Mouse (Mus musculus) heart, embryonic 14.5 days (tissue): ENCODE measurements around the gene Rimkla. TPM values are rescaled to one million over a fixed set of nuclear protein-coding genes. Genes with fewer than 3 reads are reported as not detected.

Source experiments
- ATAC-seq: fragments of 200-750 bp; cut with Nextera tagmentation; 2 replicates; pipeline ENCODE4 v1.8.0; 2017; ENCODE audit warnings: low read depth, moderate TSS enrichment; ENCODE audit not compliant: insufficient number of reproducible peaks, insufficient read depth, low FRiP score
- H3K27ac ChIP-seq, 2 experiments: fragments of 200-500 bp in 1 of 2; fragments of 300-500 bp in 1 of 2; sonication (generic) in 1 of 2; replicated peaks in 1 of 2; 2 replicates each; pipeline ENCODE4 v1.5.1; 2012 to 2014; ENCODE audit warnings: low read depth in 2 of 2, low read length in 2 of 2, control low read depth in 1 of 2, mild to moderate bottlenecking in 1 of 2, mixed read lengths in 1 of 2; ENCODE audit not compliant: control insufficient read depth in 1 of 2, insufficient read depth in 1 of 2
- H3K27me3 ChIP-seq: fragments of 300-500 bp; sonication (generic); 2 replicates; pipeline ENCODE4 v1.6.1; 2014; ENCODE audit warnings: mild to moderate bottlenecking, low read length, control low read depth; ENCODE audit not compliant: control insufficient read depth, insufficient read depth
- H3K36me3 ChIP-seq: fragments of 300-500 bp; sonication (generic); 2 replicates; pipeline ENCODE4 v1.6.1; 2014; ENCODE audit warnings: mild to moderate bottlenecking, control low read depth, low read length, mixed read lengths; ENCODE audit not compliant: control insufficient read depth, insufficient read depth
- H3K4me1 ChIP-seq, 2 experiments: fragments of 200-500 bp in 1 of 2; fragments of 300-500 bp in 1 of 2; sonication (generic) in 1 of 2; 2 replicates each; pipeline ENCODE4 v1.6.1; 2012 to 2014; ENCODE audit warnings: low read length in 2 of 2, control low read depth in 1 of 2, mixed read lengths in 1 of 2; ENCODE audit not compliant: control insufficient read depth in 2 of 2, insufficient read depth in 2 of 2
- H3K4me2 ChIP-seq: fragments of 300-500 bp; sonication (generic); 2 replicates; pipeline ENCODE4 v1.6.1; 2014; ENCODE audit warnings: mild to moderate bottlenecking, low read length
- H3K4me3 ChIP-seq, 2 experiments: fragments of 200-500 bp in 1 of 2; fragments of 300-500 bp in 1 of 2; sonication (generic) in 1 of 2; 2 replicates each; pipeline ENCODE4 v1.5.1; 2012 to 2014; ENCODE audit warnings: low read length in 2 of 2, mild to moderate bottlenecking in 2 of 2, control low read depth in 1 of 2, low read depth in 1 of 2, moderate library complexity in 1 of 2; ENCODE audit not compliant: control insufficient read depth in 1 of 2, insufficient read depth in 1 of 2
- H3K9ac ChIP-seq: fragments of 300-500 bp; sonication (generic); 2 replicates; pipeline ENCODE4 v1.6.1; 2014; ENCODE audit warnings: mild to moderate bottlenecking, low read length
- H3K9me3 ChIP-seq: fragments of 300-500 bp; sonication (generic); 2 replicates; pipeline ENCODE4 v1.6.1; 2016; ENCODE audit warnings: low read length, control low read depth; ENCODE audit not compliant: control insufficient read depth
- WGBS: fragments of 180-500 bp; shearing (Covaris S2); extraction: QIAGEN DNeasy Blood & Tissue Kit; methylation state at CpG from one replicate; pipeline ENCODE4 v1.1.7; 2014; 5-methylcytosine and 5-hydroxymethylcytosine counted together
- polyA plus RNA-seq: library from polyadenylated mRNA; unstranded; fragments of >200 nt; fragmentation: Nextera tagmentation; extraction: Ambion mirVana; gene quantifications from 2 replicates; pipeline ENCODE4 v1.2.1, GENCODE M21; 2014

The Rimkla gene
- polyA plus RNA-seq, 1 experiment from 2014 or later: 5.7 TPM

GRCm38 (mm10) chr4:119430678-119431077 is 61.8 kb downstream of the Rimkla start:
- H3K4me3 ChIP-seq: no peak overlapping the region
- no peaks in the 10 kb centered on the region for H3K27me3 ChIP-seq
- H3K27ac ChIP-seq: no peak overlapping the region
- H3K4me1 ChIP-seq: no peaks in the 10 kb centered on the region
- H3K9me3 ChIP-seq: peaks cover under 1% of the 10 kb centered on the region; the same call in 1 of the 2 replicates
- H3K36me3 ChIP-seq: no peaks in the 10 kb centered on the region
- ATAC-seq: no peak
- H3K9ac ChIP-seq: no peak overlapping the region
- 27% methylated on average over 5 of the region's 5 CpGs for WGBS
- H3K4me2 ChIP-seq: peak overlapping the region; percentile 22

DNA sequence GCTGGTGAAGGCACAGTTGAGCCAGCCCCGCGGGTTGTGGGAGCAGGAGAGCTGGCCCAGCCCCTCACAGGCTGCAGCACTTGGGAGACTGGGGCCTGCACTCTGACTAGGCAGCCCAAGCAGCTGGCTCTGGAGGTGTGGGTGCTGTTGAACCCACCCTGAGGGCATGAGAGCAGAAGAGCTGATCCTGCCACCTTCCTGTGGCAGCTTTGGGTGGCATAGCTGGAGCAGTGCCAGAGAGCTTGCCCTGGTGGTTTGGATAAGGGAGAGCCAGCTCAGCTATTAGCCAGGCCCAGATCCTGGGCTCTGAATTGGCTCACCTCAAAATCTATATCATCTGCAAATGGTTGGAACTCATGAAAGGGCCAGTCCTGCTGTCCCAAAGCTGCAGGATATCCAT is 64.7 kb downstream of the Rimkla start:
- ATAC-seq: no peak
- H3K4me2 ChIP-seq: no peak overlapping the region
- no peaks in the 10 kb centered on the region for H3K36me3 ChIP-seq
- no peak overlapping the region for H3K27ac ChIP-seq
- peaks cover 4 to 7% of the 10 kb centered on the region in 2 experiments for H3K4me1 ChIP-seq
- 46% methylated on average over 2 of the region's 2 CpGs for WGBS
- no peaks in the 10 kb centered on the region for H3K27me3 ChIP-seq
- no peaks in the 10 kb centered on the region for H3K9me3 ChIP-seq
- no peak overlapping the region for H3K9ac ChIP-seq
- H3K4me3 ChIP-seq: no peak overlapping the region

- 53% methylated on average over 2 of the region's 2 CpGs for WGBS
- no peak for ATAC-seq
- Histone ChIP-seq H3K27me3 (no peaks in the 10 kb centered on the region), H3K36me3 (no peaks in the 10 kb centered on the region), H3K9me3 (no peaks in the 10 kb centered on the region), H3K4me1 (peaks cover 8 to 17% of the 10 kb centered on the region in 2 experiments), H3K27ac (no peak overlapping the region), H3K4me2 (no peak overlapping the region), H3K4me3 (no peak overlapping the region), H3K9ac (no peak overlapping the region)
Observed at GRCm38 (mm10) chr4:119425601-119426000, 66.8 kb downstream of the Rimkla start.

GRCm38 (mm10) chr4:119425077-119425476 is 67.4 kb downstream of the Rimkla start:
- Histone ChIP-seq H3K9ac (no peak overlapping the region), H3K36me3 (no peaks in the 10 kb centered on the region), H3K27ac (no peak overlapping the region), H3K27me3 (no peaks in the 10 kb centered on the region), H3K9me3 (no peaks in the 10 kb centered on the region), H3K4me3 (no peak overlapping the region), H3K4me1 (peaks cover 8 to 17% of the 10 kb centered on the region in 2 experiments), H3K4me2 (no peak overlapping the region)
- 71% methylated on average over 2 of the region's 2 CpGs for WGBS
- no peak for ATAC-seq

- WGBS: under 1% methylated on average over 50 of the region's 52 CpGs
- H3K27ac ChIP-seq: peak within 1 kb of the TSS; percentile 85 to 94
- H3K9ac ChIP-seq: peak within 1 kb of the TSS; percentile 85
- H3K27me3 ChIP-seq: no peaks in the 10 kb centered on the region
- peaks cover 8 to 29% of the 10 kb centered on the region in 2 experiments for H3K4me1 ChIP-seq
- no peaks in the 10 kb centered on the region for H3K36me3 ChIP-seq
- H3K9me3 ChIP-seq: no peaks in the 10 kb centered on the region
- H3K4me3 ChIP-seq: peak within 1 kb of the TSS; percentile 57 to 85
- peak; percentile 92 for ATAC-seq
- peak within 1 kb of the TSS; percentile 90 for H3K4me2 ChIP-seq
Observed at GRCm38 (mm10) chr4:119422294-119422964, 70.0 kb downstream of the Rimkla start, which contains the start of the genes Ppcs and Zmynd12. Ppcs (minus strand) TSS chr4:119422420. Zmynd12 (plus strand) TSS chr4:119422814.

- WGBS: under 1% methylated on average over 31 of the region's 31 CpGs
- Histone ChIP-seq H3K4me1 (peaks cover 8 to 31% of the 10 kb centered on the region in 2 experiments), H3K27me3 (no peaks in the 10 kb centered on the region), H3K4me3 (peak overlapping the region; percentile 57 to 85), H3K27ac (peak overlapping the region; percentile 85 to 94), H3K36me3 (no peaks in the 10 kb centered on the region), H3K9me3 (no peaks in the 10 kb centered on the region), H3K4me2 (peak overlapping the region; percentile 90), H3K9ac (peak overlapping the region; percentile 85)
- ATAC-seq: no peak
Observed at GRCm38 (mm10) chr4:119421921-119422293, 70.5 kb downstream of the Rimkla start.

DNA sequence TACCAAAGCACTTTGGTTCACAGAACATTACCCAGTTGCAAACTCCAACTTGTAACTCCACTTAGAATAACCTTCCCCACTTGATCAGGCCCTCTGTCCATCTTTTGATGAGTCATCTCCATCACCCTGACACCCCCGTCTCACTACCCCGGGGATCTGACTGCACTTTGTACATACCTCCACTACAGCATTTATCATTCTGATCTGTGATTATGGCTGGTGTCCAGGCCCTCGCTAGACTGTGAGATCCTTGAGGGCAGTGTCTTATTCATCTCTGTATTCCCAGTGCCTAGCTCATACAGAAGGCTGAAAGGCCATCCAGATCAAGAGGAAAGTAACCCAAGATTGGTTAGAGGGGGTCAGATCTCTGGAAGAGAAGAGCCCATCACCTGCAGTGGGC is 71.2 kb downstream of the Rimkla start:
- H3K4me2 ChIP-seq: peak overlapping the region; percentile 90
- no peak for ATAC-seq
- peak overlapping the region; percentile 57 to 85 for H3K4me3 ChIP-seq
- H3K27ac ChIP-seq: no peak overlapping the region
- H3K27me3 ChIP-seq: no peaks in the 10 kb centered on the region
- WGBS: 20% methylated on average over 3 of the region's 3 CpGs
- peak overlapping the region; percentile 85 for H3K9ac ChIP-seq
- no peaks in the 10 kb centered on the region for H3K9me3 ChIP-seq
- peaks cover 8 to 31% of the 10 kb centered on the region in 2 experiments for H3K4me1 ChIP-seq
- H3K36me3 ChIP-seq: no peaks in the 10 kb centered on the region
